Mouse (Mus musculus) lung, postnatal 36 days (tissue): ENCODE results near the gene Zbtb49.

Experiments used
- DNase-seq: peaks from one replicate; pipeline ENCODE4 v3.0.0; 2022; ENCODE audit warnings: mixed read lengths

The Zbtb49 gene

GRCm38 (mm10) chr5:38194946-38195345 is 25.3 kb downstream of the Zbtb49 start:
- DNase-seq, result no peak

- no peak for DNase-seq
Observed at GRCm38 (mm10) chr5:38190907-38191306, 29.4 kb downstream of the Zbtb49 start.

GRCm38 (mm10) chr5:38187006-38187405 is 33.3 kb downstream of the Zbtb49 start:
- no peak for DNase-seq

- DNase-seq, result no peak
Observed at GRCm38 (mm10) chr5:38184688-38185285, 35.5 kb downstream of the Zbtb49 start.

GRCm38 (mm10) chr5:38174256-38174912 is 45.9 kb downstream of the Zbtb49 start:
- DNase-seq, result no peak

- no peak for DNase-seq
Observed at GRCm38 (mm10) chr5:38173766-38174165, 46.5 kb downstream of the Zbtb49 start.

GRCm38 (mm10) chr5:38168497-38168896 is 51.8 kb downstream of the Zbtb49 start:
- no peak for DNase-seq

GRCm38 (mm10) chr5:38159634-38160413 is 60.4 kb downstream of the Zbtb49 start, which contains the start of gene Nsg1:
TSS of gene Nsg1 (minus strand) at chr5:38159907.
- no peak for DNase-seq

GRCm38 (mm10) chr5:38158947-38159633 is 61.2 kb downstream of the Zbtb49 start:
- DNase-seq, result peak; percentile 61

GRCm38 (mm10) chr5:38158501-38158946 is 61.7 kb downstream of the Zbtb49 start:
- DNase-seq, result no peak

- no peak for DNase-seq
Observed at GRCm38 (mm10) chr5:38157481-38158020, 62.7 kb downstream of the Zbtb49 start.

GRCm38 (mm10) chr5:38153636-38154035 is 66.6 kb downstream of the Zbtb49 start:
- no peak for DNase-seq

- no peak for DNase-seq
Observed at GRCm38 (mm10) chr5:38152201-38153108, 67.8 kb downstream of the Zbtb49 start.

- no peak for DNase-seq
Observed at GRCm38 (mm10) chr5:38151264-38151663, 69.0 kb downstream of the Zbtb49 start.

- DNase-seq, result peak; percentile 90
Observed at GRCm38 (mm10) chr5:38146524-38146923, 73.7 kb downstream of the Zbtb49 start.

GRCm38 (mm10) chr5:38140893-38141292 is 79.4 kb downstream of the Zbtb49 start:
- DNase-seq, result no peak
